Mouse (Mus musculus) MEL (cell line): ENCODE measurements at regions not wholly inside any gene's neighbourhood (a gene's known extent, or its start where the extent isn't known, plus 50 kb on each side); places are given as distances from the start of the nearest gene placed in this dataset.

Experiments
- CHD2 ChIP-seq: IDR thresholded peaks from 2 replicates; pipeline ENCODE4 v1.6.1; 2011; ENCODE audit warnings: low read length, improper control_type of control experiment
- CTCF ChIP-seq, 3 experiments: IDR thresholded peaks in 2 of 3; conservative IDR thresholded peaks in 1 of 3; 2 replicates each; pipeline ENCODE4 v1.5.1; 2011 to 2012; ENCODE audit warnings: low read length in 3 of 3, low read depth in 2 of 3, mild to moderate bottlenecking in 2 of 3, improper control_type of control experiment in 1 of 3, inconsistent platforms in 1 of 3, mixed read lengths in 1 of 3, moderate library complexity in 1 of 3; ENCODE audit not compliant: control insufficient read depth in 1 of 3, insufficient read depth in 1 of 3, poor library complexity in 1 of 3, severe bottlenecking in 1 of 3
- MAX ChIP-seq: IDR thresholded peaks from 2 replicates; pipeline ENCODE4 v1.6.1; 2011; ENCODE audit warnings: low read length, improper control_type of control experiment
- POLR2AphosphoS2 ChIP-seq: IDR thresholded peaks from 2 replicates; pipeline ENCODE4 v1.6.1; 2011; ENCODE audit warnings: low read length, improper control_type of control experiment
- SMC3 ChIP-seq: IDR thresholded peaks from 2 replicates; pipeline ENCODE4 v1.6.1; 2011; ENCODE audit warnings: low read depth, low read length, improper control_type of control experiment

DNA sequence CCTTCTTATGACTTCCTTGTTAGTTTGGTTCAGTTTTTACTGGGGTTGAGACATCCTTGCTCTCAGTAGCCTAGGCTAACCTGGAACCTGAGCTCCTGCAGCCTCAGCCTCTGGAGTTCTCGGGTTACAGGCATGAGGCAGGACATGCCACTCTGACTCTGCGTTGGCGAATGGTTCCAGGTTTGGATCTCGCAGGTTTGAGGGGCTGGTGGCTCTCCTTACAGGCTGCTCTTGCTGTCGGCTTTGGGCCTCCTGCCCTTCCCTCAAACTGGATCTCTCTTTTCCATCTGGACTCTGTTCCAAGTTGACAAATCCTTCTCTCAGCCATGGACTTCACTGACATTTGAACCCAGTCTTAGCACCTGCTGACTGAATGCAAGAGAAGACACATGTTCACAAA is 325.4 kb downstream of the Zfp706 start:
- TF ChIP-seq CTCF (IDR thresholded peaks at IDR 0.05 in 2 of 3, conservative IDR thresholded peaks at IDR 0.05 in 1 of 3; ENCODE audit: control insufficient read depth in 1 of 3, insufficient read depth in 1 of 3, low read depth in 2 of 3, low read length in 3 of 3, poor library complexity in 1 of 3, severe bottlenecking in 1 of 3) (no peak), POLR2AphosphoS2 (no peak), CHD2 (no peak), MAX (no peak), SMC3 (no peak)
